Mouse (Mus musculus): Measurements from ENCODE around the gene Zmat3. TPM values are rescaled to one million over a fixed set of nuclear protein-coding genes. Genes with fewer than 3 reads are reported as not detected.

The Zmat3 gene
- total and polyA plus RNA-seq, 3 experiments = 4.4 to 6.1 (median 5.9) TPM

- no peak for DNase-seq
- no peaks in the 10 kb centered on the region for H3K4me1 ChIP-seq (ENCODE audit: control insufficient read depth, insufficient read depth, low read length)
- H3K9ac ChIP-seq (ENCODE audit: low read depth, low read length) = no peak overlapping the region
- TF ChIP-seq CTCF (IDR thresholded peaks at IDR 0.05) (no peak), POLR2A (IDR thresholded peaks at IDR 0.05; ENCODE audit: insufficient read depth, low read depth, low read length) (no peak), EP300 (IDR thresholded peaks at IDR 0.05; ENCODE audit: insufficient read depth, low read depth, low read length) (no peak)
- H3K4me3 ChIP-seq = no peak overlapping the region
- no peaks in the 10 kb centered on the region for H3K27me3 ChIP-seq (ENCODE audit: control insufficient read depth, insufficient read depth, low read length)
- H3K27ac ChIP-seq = no peak overlapping the region
- no peaks in the 10 kb centered on the region for H3K79me2 ChIP-seq (replicated peaks; ENCODE audit: control insufficient read depth, insufficient read depth, low read length)
- H3K36me3 ChIP-seq (ENCODE audit: control insufficient read depth, insufficient read depth, low read length) = no peaks in the 10 kb centered on the region
- intact Hi-C loops (cut with DNase I) = no loop called here
- 40% methylated on average over 1 of the region's 1 CpGs for WGBS
Observed at GRCm38 (mm10) chr3:32304171-32304570, 61.6 kb downstream of the Zmat3 start.

- H3K4me1 ChIP-seq (ENCODE audit: control insufficient read depth, insufficient read depth, low read length) = no peaks in the 10 kb centered on the region
- H3K27ac ChIP-seq = no peak overlapping the region
- H3K27me3 ChIP-seq (ENCODE audit: control insufficient read depth, insufficient read depth, low read length) = no peaks in the 10 kb centered on the region
- intact Hi-C loops (cut with DNase I) = no loop called here
- no peak for TF ChIP-seq EP300 (IDR thresholded peaks at IDR 0.05; ENCODE audit: insufficient read depth, low read depth, low read length)
- TF ChIP-seq CTCF (IDR thresholded peaks at IDR 0.05) = no peak
- WGBS = 38% methylated on average over 4 of the region's 4 CpGs
- no peak for DNase-seq
- no peaks in the 10 kb centered on the region for H3K79me2 ChIP-seq (replicated peaks; ENCODE audit: control insufficient read depth, insufficient read depth, low read length)
- H3K36me3 ChIP-seq (ENCODE audit: control insufficient read depth, insufficient read depth, low read length) = no peaks in the 10 kb centered on the region
- no peak overlapping the region for H3K4me3 ChIP-seq
- H3K9ac ChIP-seq (ENCODE audit: low read depth, low read length) = no peak overlapping the region
Observed at GRCm38 (mm10) chr3:32292001-32292400, 73.8 kb downstream of the Zmat3 start.

Other genes with a start within 250 kb of the Zmat3 start
- 10 to 100 TPM; 43.5 to 48.5 TPM for gene Pik3ca, start 31.7 kb upstream of the Zmat3 start, total RNA-seq (2021)
- gene Pik3ca, start 31.7 kb upstream of the Zmat3 start, polyA plus RNA-seq (2012; rRNA removed) = 6.5 and 13.4 TPM in 2 replicates
- not detected for gene Kcnmb3, start 126.2 kb upstream of the Zmat3 start, total RNA-seq (2021)
- gene Kcnmb3, start 126.2 kb upstream of the Zmat3 start, polyA plus RNA-seq (2012; rRNA removed) = not detected in 2 replicates
- 10 to 100 TPM; 22.1 to 28.0 TPM for gene Zfp639, start 144.2 kb upstream of the Zmat3 start, total RNA-seq (2021)
- gene Zfp639, start 144.2 kb upstream of the Zmat3 start, polyA plus RNA-seq (2012; rRNA removed) = 20.6 and 26.2 TPM in 2 replicates
- gene Mfn1, start 163.5 kb upstream of the Zmat3 start, total RNA-seq (2021) = 100 to 1,000 TPM; 384 to 501 TPM
- gene Mfn1, start 163.5 kb upstream of the Zmat3 start, polyA plus RNA-seq (2012; rRNA removed) = 80.0 and 147 TPM in 2 replicates

Data from heart, adult 2 months (tissue).